Mouse (Mus musculus) heart, embryonic 11.5 days (tissue): ENCODE measurements at regions not wholly inside any gene's neighbourhood (a gene's known extent, or its start where the extent isn't known, plus 50 kb on each side); places are given as distances from the start of the nearest gene placed in this dataset.

Experiments used
- ATAC-seq: fragments of 200-750 bp; cut with Nextera tagmentation; replicated peaks from 2 replicates; pipeline ENCODE4 v1.8.0; 2017; ENCODE audit warnings: moderate library complexity; ENCODE audit not compliant: insufficient number of reproducible peaks, low FRiP score, low TSS enrichment
- H3K27ac ChIP-seq: fragments of 300-500 bp; sonication (generic); 2 replicates; pipeline ENCODE4 v1.5.1; 2014; ENCODE audit warnings: mild to moderate bottlenecking, low read depth, low read length
- H3K27me3 ChIP-seq: fragments of 300-500 bp; sonication (generic); 2 replicates; pipeline ENCODE4 v1.6.1; 2014; ENCODE audit warnings: mild to moderate bottlenecking, low read length, mixed read lengths; ENCODE audit not compliant: control insufficient read depth, insufficient read depth
- H3K36me3 ChIP-seq: fragments of 300-500 bp; sonication (generic); 2 replicates; pipeline ENCODE4 v1.6.1; 2014; ENCODE audit warnings: mild to moderate bottlenecking, low read length, moderate library complexity, mixed read lengths; ENCODE audit not compliant: control insufficient read depth, insufficient read depth
- H3K4me1 ChIP-seq: fragments of 300-500 bp; sonication (generic); 2 replicates; pipeline ENCODE4 v1.6.1; 2014; ENCODE audit warnings: low read length; ENCODE audit not compliant: control insufficient read depth, insufficient read depth
- H3K4me2 ChIP-seq: fragments of 300-500 bp; sonication (generic); 2 replicates; pipeline ENCODE4 v1.6.1; 2014; ENCODE audit warnings: mild to moderate bottlenecking, moderate library complexity
- H3K4me3 ChIP-seq: fragments of 300-500 bp; sonication (generic); 2 replicates; pipeline ENCODE4 v1.5.1; 2014; ENCODE audit warnings: low read depth, low read length
- H3K9ac ChIP-seq: fragments of 300-500 bp; sonication (generic); 2 replicates; pipeline ENCODE4 v1.6.1; 2014; ENCODE audit warnings: mild to moderate bottlenecking, low read depth, low read length, moderate library complexity
- H3K9me3 ChIP-seq: fragments of 300-500 bp; sonication (generic); replicated peaks from 2 replicates; pipeline ENCODE4 v1.6.1; 2016; ENCODE audit warnings: low read length; ENCODE audit not compliant: control insufficient read depth
- WGBS: fragments of 180-500 bp; shearing (Covaris S2); extraction: QIAGEN DNeasy Blood & Tissue Kit; methylation state at CpG from one replicate; pipeline ENCODE4 v1.1.7; 2014; ENCODE audit not compliant: insufficient replicate concordance; 5-methylcytosine and 5-hydroxymethylcytosine counted together

DNA sequence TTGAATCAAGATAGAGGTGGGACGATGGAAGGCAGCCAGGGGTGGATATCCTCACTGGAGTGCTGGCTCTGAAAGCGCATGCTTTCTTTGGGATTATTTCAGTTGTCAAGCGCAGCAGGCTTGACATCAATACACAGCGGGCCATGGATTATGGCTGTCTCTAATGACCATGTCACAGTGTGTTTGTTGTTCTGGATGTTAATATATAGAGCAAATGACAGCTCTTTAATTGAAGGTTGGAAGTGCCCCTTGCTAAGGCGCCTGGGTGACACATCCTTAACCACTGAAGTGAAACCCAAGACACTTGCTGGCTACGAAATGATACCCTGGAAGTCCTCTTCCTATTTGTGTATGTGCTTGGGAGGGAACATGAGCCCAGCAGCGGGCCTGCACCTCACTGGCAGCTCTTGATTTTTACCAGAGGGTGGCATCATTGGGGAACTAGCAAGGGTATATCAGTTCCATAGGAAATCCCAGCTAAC, 200.5 kb upstream of the Rasgrp1 start:
- Histone ChIP-seq H3K4me2 (no peak overlapping the region), H3K9me3 (no peaks in the 10 kb centered on the region), H3K36me3 (no peaks in the 10 kb centered on the region), H3K9ac (no peak overlapping the region), H3K27me3 (no peaks in the 10 kb centered on the region), H3K4me3 (no peak overlapping the region), H3K27ac (no peak overlapping the region), H3K4me1 (no peaks in the 10 kb centered on the region)
- ATAC-seq, result no peak
- 69% methylated on average over 7 of the region's 7 CpGs for WGBS

GRCm38 (mm10) chr2:117548273-117548672, 205.5 kb upstream of the Rasgrp1 start:
- no peaks in the 10 kb centered on the region for H3K36me3 ChIP-seq
- H3K9ac ChIP-seq, result no peak overlapping the region
- no peak overlapping the region for H3K4me2 ChIP-seq
- no peaks in the 10 kb centered on the region for H3K27me3 ChIP-seq
- WGBS, result 56% methylated on average over 4 of the region's 4 CpGs
- H3K9me3 ChIP-seq, result no peaks in the 10 kb centered on the region
- H3K27ac ChIP-seq, result 0 out of 2 replicates have a peak overlapping the region, but pooled peaks have one; percentile 10
- no peak for ATAC-seq
- H3K4me1 ChIP-seq, result no peaks in the 10 kb centered on the region
- H3K4me3 ChIP-seq, result no peak overlapping the region

GRCm38 (mm10) chr2:117556301-117556700, 213.5 kb upstream of the Rasgrp1 start:
- Histone ChIP-seq H3K9ac (no peak overlapping the region), H3K4me2 (no peak overlapping the region), H3K4me3 (no peak overlapping the region), H3K9me3 (no peaks in the 10 kb centered on the region), H3K4me1 (no peaks in the 10 kb centered on the region), H3K27ac (no peak overlapping the region), H3K36me3 (no peaks in the 10 kb centered on the region), H3K27me3 (no peaks in the 10 kb centered on the region)
- no peak for ATAC-seq
- 69% methylated on average over 2 of the region's 2 CpGs for WGBS

- H3K27ac ChIP-seq, result peak overlapping the region; percentile 12; the same call in 1 of the 2 replicates
- no peaks in the 10 kb centered on the region for H3K36me3 ChIP-seq
- H3K4me2 ChIP-seq, result no peak overlapping the region
- no peak overlapping the region for H3K9ac ChIP-seq
- peaks cover 6% of the 10 kb centered on the region for H3K4me1 ChIP-seq
- H3K9me3 ChIP-seq, result no peaks in the 10 kb centered on the region
- H3K4me3 ChIP-seq, result no peak overlapping the region
- ATAC-seq, result no peak; the same call in 1 of the 2 replicates
- H3K27me3 ChIP-seq, result no peaks in the 10 kb centered on the region
- 33% methylated on average over 7 of the region's 7 CpGs for WGBS
Observed at GRCm38 (mm10) chr2:117570987-117571386, 228.2 kb upstream of the Rasgrp1 start.

- Histone ChIP-seq H3K4me3 (no peak overlapping the region), H3K9me3 (no peaks in the 10 kb centered on the region), H3K27ac (no peak overlapping the region), H3K36me3 (no peaks in the 10 kb centered on the region), H3K4me2 (no peak overlapping the region), H3K9ac (no peak overlapping the region), H3K4me1 (no peaks in the 10 kb centered on the region), H3K27me3 (no peaks in the 10 kb centered on the region)
- 62% methylated on average over 3 of the region's 3 CpGs for WGBS
- no peak for ATAC-seq
Observed at GRCm38 (mm10) chr2:117587381-117587780, 244.6 kb upstream of the Rasgrp1 start.

- H3K4me3 ChIP-seq, result no peak overlapping the region
- 0 out of 2 replicates have a peak, but pooled peaks cover 2% of the 10 kb centered on the region for H3K4me1 ChIP-seq
- ATAC-seq, result no peak
- H3K9me3 ChIP-seq, result no peaks in the 10 kb centered on the region
- WGBS, result 57% methylated on average over 2 of the region's 2 CpGs
- H3K4me2 ChIP-seq, result no peak overlapping the region
- H3K9ac ChIP-seq, result no peak overlapping the region
- no peaks in the 10 kb centered on the region for H3K27me3 ChIP-seq
- H3K27ac ChIP-seq, result no peak overlapping the region
- H3K36me3 ChIP-seq, result no peaks in the 10 kb centered on the region
Observed at GRCm38 (mm10) chr2:117595028-117595427, 252.2 kb upstream of the Rasgrp1 start.

- ATAC-seq, result 0 out of 2 replicates have a peak, but pooled peaks have one; percentile 35
Observed at GRCm38 (mm10) chr2:117597573-117597972, 254.8 kb upstream of the Rasgrp1 start.

DNA sequence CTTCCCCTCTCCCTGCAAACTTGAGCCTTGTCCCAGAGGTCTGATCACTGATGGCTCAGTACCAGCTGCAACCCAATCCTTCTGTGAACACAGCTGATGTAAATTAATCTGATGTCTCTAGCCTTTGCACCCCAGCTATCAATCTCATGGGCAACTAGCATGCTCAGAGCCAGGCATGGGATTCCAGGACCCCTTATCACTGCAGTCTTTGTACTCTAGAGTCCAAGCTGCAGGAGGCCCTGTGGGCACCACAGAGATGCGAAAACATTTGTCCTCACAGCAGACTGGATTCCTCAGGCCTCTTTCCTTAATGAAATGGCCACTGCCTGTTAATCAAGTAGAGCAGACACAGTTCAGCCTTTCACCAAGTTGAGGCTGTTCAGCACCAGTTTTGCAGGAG, 272.0 kb upstream of the Rasgrp1 start:
- H3K9me3 ChIP-seq, result no peaks in the 10 kb centered on the region
- ATAC-seq, result no peak

More at GRCm38 (mm10) chr2:117597573-117597972, 254.8 kb upstream of the Rasgrp1 start:
- Histone ChIP-seq H3K4me1 (0 out of 2 replicates have a peak, but pooled peaks cover 2% of the 10 kb centered on the region), H3K9me3 (no peaks in the 10 kb centered on the region), H3K9ac (no peak overlapping the region), H3K27me3 (no peaks in the 10 kb centered on the region), H3K4me2 (no peak overlapping the region), H3K4me3 (no peak overlapping the region), H3K36me3 (no peaks in the 10 kb centered on the region), H3K27ac (no peak overlapping the region)

GRCm38 (mm10) chr2:117618063-117618462, 275.3 kb upstream of the Rasgrp1 start:
- no peak for ATAC-seq
- no peak overlapping the region for H3K4me2 ChIP-seq
- H3K27ac ChIP-seq, result no peak overlapping the region
- no peaks in the 10 kb centered on the region for H3K36me3 ChIP-seq
- H3K4me3 ChIP-seq, result no peak overlapping the region
- no peaks in the 10 kb centered on the region for H3K27me3 ChIP-seq
- H3K9ac ChIP-seq, result no peak overlapping the region
- H3K9me3 ChIP-seq, result no peaks in the 10 kb centered on the region
- 80% methylated on average over 3 of the region's 3 CpGs for WGBS
- H3K4me1 ChIP-seq, result 0 out of 2 replicates have a peak, but pooled peaks cover 4% of the 10 kb centered on the region

More for the DNA sequence above, 272.0 kb upstream of the Rasgrp1 start:
- Histone ChIP-seq H3K4me3 (no peak overlapping the region), H3K4me1 (0 out of 2 replicates have a peak, but pooled peaks cover 4% of the 10 kb centered on the region), H3K4me2 (no peak overlapping the region), H3K9ac (0 out of 2 replicates have a peak overlapping the region, but pooled peaks have one; percentile 28), H3K36me3 (no peaks in the 10 kb centered on the region), H3K27ac (no peak overlapping the region), H3K27me3 (no peaks in the 10 kb centered on the region)
- 37% methylated on average over 1 of the region's 1 CpGs for WGBS
